Mouse (Mus musculus) liver, embryonic 14.5 days (tissue): ENCODE data around the gene Lrp1.

ENCODE experiments used
- CTCF ChIP-seq: IDR thresholded peaks from 2 replicates; pipeline ENCODE4 v1.5.1; 2016; ENCODE audit warnings: antibody characterized with exemption, low read depth, control low read depth
- EP300 ChIP-seq: IDR thresholded peaks from 2 replicates; pipeline ENCODE4 v1.6.1; 2016; ENCODE audit warnings: antibody characterized with exemption, low read depth

DNA sequence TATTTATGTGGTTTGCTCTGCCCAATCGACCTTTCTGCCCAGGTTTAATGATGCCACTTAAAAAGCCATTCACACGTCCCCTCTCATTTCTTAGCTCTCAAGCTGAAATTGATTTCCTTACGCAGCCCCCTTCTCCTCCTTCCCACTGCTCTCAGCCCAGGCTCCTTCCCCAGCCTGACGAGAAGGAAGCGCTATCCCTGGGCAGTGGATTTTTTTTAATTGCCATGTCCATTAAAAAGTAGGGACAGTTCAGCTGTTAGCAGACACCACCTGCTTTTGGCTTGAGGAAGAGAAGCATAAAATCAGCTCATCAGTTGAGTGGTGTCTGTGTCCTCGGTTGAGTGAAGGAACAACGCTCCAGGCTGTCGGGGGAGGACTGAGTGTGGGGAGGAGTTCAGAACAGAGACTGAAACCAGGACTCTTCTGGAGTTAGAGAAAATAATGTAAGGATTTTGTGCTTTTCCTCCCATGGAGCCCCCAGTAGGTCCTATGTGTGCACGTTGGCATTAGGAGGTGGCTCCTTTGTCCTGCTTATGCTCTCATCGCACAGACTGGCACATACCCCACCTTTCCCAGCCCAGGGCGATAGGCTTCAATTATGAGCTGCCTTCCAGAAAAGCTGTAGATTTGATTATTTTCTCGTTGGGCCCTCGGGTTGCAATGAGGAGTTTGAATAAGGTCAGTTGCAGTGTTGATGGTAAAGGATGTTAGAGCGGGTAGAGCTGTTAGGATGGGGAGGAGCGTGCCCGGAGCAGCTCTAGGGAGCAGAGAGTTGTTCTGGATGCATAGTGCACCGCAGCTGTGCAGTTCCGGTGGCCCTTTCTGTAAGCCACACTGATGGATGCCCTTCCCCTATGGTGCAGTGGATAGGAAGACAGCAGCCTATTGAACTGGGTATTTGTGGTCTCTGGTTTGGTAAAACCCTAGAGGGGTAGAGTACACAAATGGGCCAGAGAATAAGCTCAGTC, 130.5 kb downstream of the Lrp1 start:
- TF ChIP-seq EP300 (no peak), CTCF (no peak)
